Mouse (Mus musculus) myocyte (in vitro differentiated cells): ENCODE data around the gene Acox2. TPM values are rescaled to one million over a fixed set of nuclear protein-coding genes. Genes with fewer than 3 reads are reported as not detected.

ENCODE experiments used
- H3K27me3 ChIP-seq: one replicate; pipeline ENCODE4 v1.6.1; 2011; ENCODE audit not compliant: control insufficient read depth, insufficient read depth, insufficient read length
- H3K36me3 ChIP-seq: one replicate; pipeline ENCODE4 v1.6.1; 2011; ENCODE audit not compliant: control insufficient read depth, insufficient read depth
- H3K4me2 ChIP-seq: one replicate; pipeline ENCODE4 v1.6.1; 2011; ENCODE audit warnings: low read depth, control low read depth
- H3K4me3 ChIP-seq: one replicate; pipeline ENCODE4 v1.5.1; 2011; ENCODE audit warnings: mild to moderate bottlenecking, control low read depth, moderate library complexity
- H3K79me2 ChIP-seq: one replicate; pipeline ENCODE4 v1.6.1; 2011; ENCODE audit not compliant: control insufficient read depth, insufficient read depth
- H3ac ChIP-seq: one replicate; pipeline ENCODE4 v1.6.1; 2011; ENCODE audit not compliant: control insufficient read depth, insufficient read length
- CEBPB ChIP-seq: IDR thresholded peaks from 2 replicates; pipeline ENCODE4 v1.6.1; 2011; ENCODE audit warnings: mild to moderate bottlenecking, moderate library complexity; ENCODE audit not compliant: poor library complexity, insufficient read depth, severe bottlenecking
- E2F4 ChIP-seq: IDR thresholded peaks from one replicate; pipeline ENCODE4 v1.6.1; 2011; ENCODE audit warnings: mild to moderate bottlenecking, control low read depth, moderate library complexity; ENCODE audit not compliant: insufficient read depth
- MAX ChIP-seq: IDR thresholded peaks from one replicate; pipeline ENCODE4 v1.6.1; 2011; ENCODE audit warnings: low read depth, mild to moderate bottlenecking, control low read depth
- MYOD1 ChIP-seq, 3 experiments: IDR thresholded peaks; one replicate each; pipeline ENCODE4 v1.6.1; 2011; ENCODE audit warnings: control low read depth in 2 of 3, low read depth in 2 of 3, mild to moderate bottlenecking in 2 of 3, moderate library complexity in 1 of 3; ENCODE audit not compliant: insufficient read length in 2 of 3, control insufficient read depth in 1 of 3
- MYOG ChIP-seq, 3 experiments: IDR thresholded peaks; one replicate each; pipeline ENCODE4 v1.6.1; 2011; ENCODE audit warnings: control low read depth in 2 of 3, low read depth in 2 of 3, mild to moderate bottlenecking in 2 of 3; ENCODE audit not compliant: insufficient read length in 2 of 3, control insufficient read depth in 1 of 3, insufficient read depth in 1 of 3
- POLR2A ChIP-seq: IDR thresholded peaks from one replicate; pipeline ENCODE4 v1.6.1; 2011; ENCODE audit warnings: low read depth, mild to moderate bottlenecking, control low read depth, moderate library complexity; ENCODE audit not compliant: insufficient read length
- POLR2AphosphoS2 ChIP-seq: IDR thresholded peaks from one replicate; pipeline ENCODE4 v1.6.1; 2011; ENCODE audit warnings: low read depth, control low read depth; ENCODE audit not compliant: insufficient read length
- REST ChIP-seq: IDR thresholded peaks from one replicate; pipeline ENCODE4 v1.6.1; 2011; ENCODE audit warnings: mild to moderate bottlenecking, control low read depth, moderate library complexity; ENCODE audit not compliant: insufficient read depth, insufficient read length
- SRF ChIP-seq: IDR thresholded peaks from one replicate; pipeline ENCODE4 v1.6.1; 2011; ENCODE audit warnings: low read depth; ENCODE audit not compliant: control insufficient read depth, insufficient read length
- TCF12 ChIP-seq: IDR thresholded peaks from one replicate; pipeline ENCODE4 v1.6.1; 2011; ENCODE audit warnings: mild to moderate bottlenecking, control low read depth; ENCODE audit not compliant: poor library complexity, insufficient read depth, severe bottlenecking
- TCF3 ChIP-seq: IDR thresholded peaks from one replicate; pipeline ENCODE4 v1.6.1; 2011; ENCODE audit warnings: low read depth, control low read depth; ENCODE audit not compliant: insufficient read length
- USF1 ChIP-seq: IDR thresholded peaks from one replicate; pipeline ENCODE4 v1.6.1; 2011; ENCODE audit warnings: low read depth, mild to moderate bottlenecking, control low read depth, moderate library complexity
- polyA plus RNA-seq: library from polyadenylated mRNA; unstranded; fragments of >200 nt; fragmentation: generic; extraction: Trizol; gene quantifications from one replicate; pipeline ENCODE4 v1.2.1, GENCODE M21; 2012; ENCODE audit warnings: missing spikeins

The Acox2 gene
- 2.1 TPM for polyA plus RNA-seq

DNA sequence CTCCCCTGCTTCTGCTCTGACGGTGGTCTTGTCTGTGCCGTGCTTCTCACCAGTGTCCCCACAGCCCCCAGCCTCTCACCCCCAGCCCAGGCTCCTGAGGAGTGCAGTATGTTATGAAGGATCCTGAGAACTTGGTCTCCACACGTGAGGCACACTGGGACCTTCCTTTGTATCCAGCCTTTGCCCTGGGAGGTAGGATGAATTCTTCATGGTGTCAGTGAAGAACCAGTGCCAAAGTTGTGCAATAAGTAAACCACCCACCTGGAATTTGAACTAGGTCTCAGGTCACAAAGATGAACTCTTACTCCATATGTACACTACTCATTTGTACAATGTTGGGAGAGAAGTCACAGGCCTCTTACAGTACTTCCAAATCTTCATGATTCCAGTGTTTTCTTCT, at the start of gene Acox2:
Gene Acox2, minus strand, starts transcription at position 188 of the 400 bp plus-strand sequence.
- H3ac ChIP-seq: no peak within 1 kb of the TSS
- no peaks in the 10 kb centered on the region for H3K27me3 ChIP-seq
- peak within 1 kb of the TSS; percentile 35 for H3K4me2 ChIP-seq
- H3K79me2 ChIP-seq: no peaks in the 10 kb centered on the region
- H3K36me3 ChIP-seq: no peaks in the 10 kb centered on the region
- H3K4me3 ChIP-seq: no peak within 1 kb of the TSS
- TF ChIP-seq MYOD1 (IDR thresholded peaks at IDR 0.05; ENCODE audit: control insufficient read depth in 1 of 3, insufficient read length in 2 of 3, low read depth in 2 of 3) (no peak), MAX (no peak), POLR2AphosphoS2 (no peak), E2F4 (no peak), REST (no peak), USF1 (no peak), SRF (no peak), POLR2A (no peak), TCF3 (no peak), CEBPB (no peak), MYOG (IDR thresholded peaks at IDR 0.05; ENCODE audit: control insufficient read depth in 1 of 3, insufficient read depth in 1 of 3, insufficient read length in 2 of 3, low read depth in 2 of 3) (no peak), TCF12 (no peak)

DNA sequence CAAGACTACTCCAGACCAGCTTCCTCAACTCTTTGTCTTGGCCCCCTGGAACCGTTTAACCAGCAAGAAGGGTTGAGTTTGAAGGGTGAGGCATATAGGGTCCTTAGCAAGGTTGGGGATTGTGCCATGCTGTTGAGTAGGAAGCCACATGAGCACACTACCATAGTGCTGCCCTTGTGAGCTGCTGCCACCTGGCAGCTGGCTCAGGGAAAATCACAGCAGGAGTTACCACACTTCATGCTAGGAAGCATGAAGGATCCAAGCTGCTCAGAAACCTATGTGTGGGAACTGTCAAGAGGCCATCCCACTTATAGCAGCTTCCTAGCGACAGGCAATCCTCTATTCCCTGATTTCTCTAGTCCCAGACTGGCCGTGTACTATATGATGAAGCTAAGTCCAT, 49.5 kb upstream of the Acox2 start:
- Histone ChIP-seq H3K4me3 (no peak overlapping the region), H3K27me3 (no peaks in the 10 kb centered on the region), H3K4me2 (no peak overlapping the region), H3ac (no peak overlapping the region), H3K36me3 (no peaks in the 10 kb centered on the region), H3K79me2 (no peaks in the 10 kb centered on the region)
- TF ChIP-seq MYOG (IDR thresholded peaks at IDR 0.05; ENCODE audit: control insufficient read depth in 1 of 3, insufficient read depth in 1 of 3, insufficient read length in 2 of 3, low read depth in 2 of 3) (no peak), MAX (no peak), MYOD1 (IDR thresholded peaks at IDR 0.05; ENCODE audit: control insufficient read depth in 1 of 3, insufficient read length in 2 of 3, low read depth in 2 of 3) (no peak), E2F4 (no peak), TCF3 (no peak), REST (no peak), USF1 (no peak), SRF (no peak), POLR2AphosphoS2 (no peak), TCF12 (no peak)

DNA sequence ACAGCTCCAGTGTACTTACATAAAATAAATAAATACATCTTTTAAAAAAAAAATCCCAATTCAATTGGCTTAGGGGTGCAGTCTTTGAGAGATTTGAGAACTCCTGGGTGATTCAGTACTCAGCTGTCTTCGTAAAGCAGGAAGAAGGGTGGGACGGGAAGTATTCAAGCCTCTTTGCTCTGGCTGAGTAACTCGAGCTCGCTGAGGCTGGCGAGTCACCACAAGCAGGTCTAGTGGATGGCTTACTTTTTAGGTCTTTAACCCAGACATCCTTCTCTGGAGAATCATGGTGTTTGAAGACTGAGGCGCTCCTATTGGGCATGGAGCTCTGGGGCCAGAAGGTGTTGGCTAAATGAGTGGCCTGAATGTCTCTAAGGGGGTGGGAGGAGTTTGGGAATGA, 47.7 kb upstream of the Acox2 start:
- TF ChIP-seq TCF12: no peak
- TF ChIP-seq MYOD1 (IDR thresholded peaks at IDR 0.05; ENCODE audit: control insufficient read depth in 1 of 3, insufficient read length in 2 of 3, low read depth in 2 of 3): peak in 1 of 3 experiments; percentile 7
- no peak for TF ChIP-seq MAX
- TF ChIP-seq CEBPB: no peak
- Histone ChIP-seq H3K4me3 (no peak overlapping the region), H3ac (no peak overlapping the region)

DNA sequence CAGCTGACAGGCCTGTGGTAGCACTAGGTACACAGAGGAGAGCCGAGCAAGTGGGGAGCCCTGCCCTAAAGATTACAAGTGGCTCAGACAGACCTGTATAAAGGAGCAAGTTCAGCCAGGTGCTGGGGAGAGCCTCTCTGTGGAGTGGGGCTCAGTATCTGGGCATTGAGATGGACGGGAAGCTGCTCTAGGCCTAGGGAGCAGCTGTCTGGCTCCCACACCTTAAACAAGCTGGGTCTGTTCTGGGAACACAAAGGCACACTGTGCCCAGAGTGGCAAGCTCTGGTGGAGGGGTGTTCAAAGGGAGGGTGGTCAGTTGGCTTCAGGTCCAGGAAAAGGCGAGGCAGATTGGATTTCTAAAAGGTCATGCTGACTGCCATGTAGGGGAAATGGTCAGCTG, 45.9 kb upstream of the Acox2 start:
- no peaks in the 10 kb centered on the region for H3K36me3 ChIP-seq
- no peak overlapping the region for H3ac ChIP-seq
- no peak overlapping the region for H3K4me3 ChIP-seq
- TF ChIP-seq TCF12 (peak; percentile 4), MYOD1 (IDR thresholded peaks at IDR 0.05; ENCODE audit: control insufficient read depth in 1 of 3, insufficient read length in 2 of 3, low read depth in 2 of 3) (peak in 2 of 3 experiments; percentile 67 to 75), USF1 (no peak), MYOG (IDR thresholded peaks at IDR 0.05; ENCODE audit: control insufficient read depth in 1 of 3, insufficient read depth in 1 of 3, insufficient read length in 2 of 3, low read depth in 2 of 3) (peak; percentile 9 to 88 (median 57))
- H3K27me3 ChIP-seq: no peaks in the 10 kb centered on the region
- H3K4me2 ChIP-seq: no peak overlapping the region
- no peaks in the 10 kb centered on the region for H3K79me2 ChIP-seq

More for the DNA sequence above, 47.7 kb upstream of the Acox2 start:
- Histone ChIP-seq H3K27me3 (no peaks in the 10 kb centered on the region), H3K79me2 (no peaks in the 10 kb centered on the region), H3K4me2 (no peak overlapping the region), H3K36me3 (no peaks in the 10 kb centered on the region)

DNA sequence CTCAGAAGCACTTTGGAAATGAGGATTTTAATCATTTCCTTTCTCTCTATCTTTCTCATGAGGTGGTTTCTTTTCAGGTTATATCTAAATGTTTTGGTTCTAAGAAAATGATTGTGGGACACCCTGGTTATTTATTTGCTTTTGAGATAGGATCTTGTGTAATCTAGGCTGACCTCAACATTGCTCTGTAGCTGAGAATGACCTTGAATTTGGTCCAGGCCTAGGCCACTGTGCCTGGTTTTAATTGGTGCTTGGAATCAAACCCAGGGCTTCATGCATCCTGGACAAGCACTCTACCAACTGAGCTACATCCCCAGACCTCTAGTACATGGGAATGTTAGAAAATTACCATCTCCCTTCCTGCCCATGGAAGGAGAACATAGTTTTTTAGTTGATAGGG, 44.9 kb upstream of the Acox2 start:
- Histone ChIP-seq H3K79me2 (no peaks in the 10 kb centered on the region), H3K4me3 (no peak overlapping the region), H3K27me3 (no peaks in the 10 kb centered on the region), H3K4me2 (no peak overlapping the region), H3ac (no peak overlapping the region), H3K36me3 (no peaks in the 10 kb centered on the region)
- no peak for TF ChIP-seq MYOD1 (IDR thresholded peaks at IDR 0.05; ENCODE audit: control insufficient read depth in 1 of 3, insufficient read length in 2 of 3, low read depth in 2 of 3)
- TF ChIP-seq MYOG (IDR thresholded peaks at IDR 0.05; ENCODE audit: control insufficient read depth in 1 of 3, insufficient read depth in 1 of 3, insufficient read length in 2 of 3, low read depth in 2 of 3): no peak
- no peak for TF ChIP-seq TCF12
- no peak for TF ChIP-seq REST
- no peak for TF ChIP-seq SRF
- no peak for TF ChIP-seq USF1
- TF ChIP-seq CEBPB: no peak
- TF ChIP-seq POLR2AphosphoS2: no peak
- TF ChIP-seq E2F4: no peak
- no peak for TF ChIP-seq TCF3
- no peak for TF ChIP-seq MAX
- no peak for TF ChIP-seq POLR2A
